Mouse (Mus musculus) heart, postnatal 25 days (tissue): ENCODE results near the gene Cenph. TPM values are rescaled to one million over a fixed set of nuclear protein-coding genes. Genes with fewer than 3 reads are reported as not detected.

Experiments used
- total RNA-seq, 2 experiments: library from RNA; stranded (reverse); gene quantifications; 2 replicates each; pipeline ENCODE4 v1.2.3; 2021

The Cenph gene
- total RNA-seq, 2 experiments from 2014 or later: 0.20 TPM; not detected in 1

Other genes starting within 250 kb of the Cenph start
- under 1 TPM; 0.36 to 0.49 TPM for gene Ocln, start 223.2 kb downstream of the Cenph start, total RNA-seq
- gene Marveld2, start 158.9 kb downstream of the Cenph start, total RNA-seq: under 1 TPM; 0.18 to 0.59 TPM
- 10 to 100 TPM; 59.5 to 60.8 TPM for gene Ak6, start 124.9 kb downstream of the Cenph start, total RNA-seq
- gene Rad17, start 124.8 kb downstream of the Cenph start, total RNA-seq: 10 to 100 TPM; 12.5 to 15.3 TPM
- 10 to 100 TPM; 11.8 to 12.9 TPM for gene Taf9, start 124.3 kb downstream of the Cenph start, total RNA-seq
- gene Ccdc125, start 106.2 kb downstream of the Cenph start, total RNA-seq: under 1 TPM; 0.64 to 0.70 TPM
- gene Cdk7, start 45.0 kb downstream of the Cenph start, total RNA-seq: 10 to 100 TPM; 20.5 to 22.8 TPM
- 100 to 1,000 TPM; 195 to 221 TPM for gene Mrps36, start 31.2 kb downstream of the Cenph start, total RNA-seq
- gene Ccnb1, start 10.7 kb upstream of the Cenph start, total RNA-seq: 1 to 10 TPM in 1 of 2 experiments, under 1 TPM in 1; 0.55 to 1.4 TPM
- 10 to 100 TPM; 20.5 to 23.8 TPM for gene Slc30a5, start 57.5 kb upstream of the Cenph start, total RNA-seq